Mouse (Mus musculus): ENCODE measurements around the gene Cops3.
A peak's percentile ranks its signal among the peaks of the same experiment; 100 is the strongest.

DNA sequence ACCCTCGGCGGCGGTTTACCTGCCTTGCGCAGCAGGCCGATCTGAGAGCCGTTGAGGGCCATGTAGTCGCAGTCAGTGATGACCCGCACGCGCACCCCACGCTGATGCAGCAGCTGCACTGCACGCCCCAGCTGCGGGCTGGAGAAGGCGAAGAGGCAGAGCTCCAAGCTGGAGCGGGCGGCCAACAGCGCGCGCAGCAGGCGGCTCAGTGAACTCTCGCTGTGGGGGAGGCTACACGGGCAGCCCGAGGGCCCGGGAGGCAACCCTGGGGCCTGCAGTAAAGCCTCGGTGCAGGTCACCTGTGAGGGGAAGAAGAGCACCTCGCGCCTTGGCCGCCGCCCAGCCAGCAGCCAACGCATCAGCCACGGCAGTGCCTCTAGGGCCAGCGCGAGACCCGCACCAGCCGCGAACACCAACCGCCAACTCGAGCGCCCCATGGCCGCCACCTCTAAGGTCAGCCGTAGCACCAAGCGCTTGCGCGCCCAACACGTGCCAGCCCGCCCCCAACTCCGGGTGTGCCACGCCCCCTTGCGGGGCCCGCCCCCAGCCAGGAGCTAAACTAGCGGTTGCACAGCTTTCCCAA, 52.3 kb downstream of the Cops3 start, which contains the start of gene Pld6:
- 0 out of 2 replicates have a peak, but pooled peaks have one; percentile 7 for TF ChIP-seq TBP (IDR thresholded peaks at IDR 0.05; ENCODE audit: low read depth, low read length)
- TF ChIP-seq CTCF (IDR thresholded peaks at IDR 0.05 in 2 of 3, conservative IDR thresholded peaks at IDR 0.05 in 1 of 3; ENCODE audit: control insufficient read depth in 1 of 3, insufficient read depth in 1 of 3, low read depth in 2 of 3, low read length in 3 of 3, poor library complexity in 1 of 3, severe bottlenecking in 1 of 3): 0 out of 6 replicates have a peak, but pooled peaks of 1 of the 3 experiments have one; percentile 2
- TF ChIP-seq CHD1 (IDR thresholded peaks at IDR 0.05; ENCODE audit: low read depth, low read length): no peak
- no peak for TF ChIP-seq GABPA (IDR thresholded peaks at IDR 0.05; ENCODE audit: low read depth, low read length)
- peak in 1 of 2 experiments; percentile 73; a peak in 1 of 4 replicates for TF ChIP-seq POLR2A (IDR thresholded peaks at IDR 0.05; ENCODE audit: control insufficient read depth in 1 of 2, insufficient read depth in 1 of 2, low read depth in 1 of 2, low read length in 2 of 2, poor library complexity in 1 of 2)
- TF ChIP-seq ZNF384 (IDR thresholded peaks at IDR 0.05; ENCODE audit: low read depth, low read length): no peak
- TF ChIP-seq USF1 (IDR thresholded peaks at IDR 0.05; ENCODE audit: low read depth, low read length): peak; percentile 86
- peak; percentile 1; the same call in 1 of the 2 replicates for TF ChIP-seq SMC3 (IDR thresholded peaks at IDR 0.05; ENCODE audit: low read depth, low read length)
- peak; percentile 93 for TF ChIP-seq MAX (IDR thresholded peaks at IDR 0.05; ENCODE audit: low read length)
- TF ChIP-seq ZC3H11A (IDR thresholded peaks at IDR 0.05; ENCODE audit: low read depth, low read length): no peak
- no peak for TF ChIP-seq MAFK (IDR thresholded peaks at IDR 0.05; ENCODE audit: borderline replicate concordance, low read depth, low read length)
- peak; percentile 64; the same call in 1 of the 2 replicates for TF ChIP-seq POLR2AphosphoS2 (IDR thresholded peaks at IDR 0.05; ENCODE audit: low read length)

Measured in MEL (cell line).